Mouse (Mus musculus) kidney, adult 18-20 months (tissue): ENCODE data around the gene Celsr1.
"Not testable (repeated sequence)": the region's sequence is repeated elsewhere in the genome, so short reads cannot be mapped to it uniquely, and the experiment has no call there.

ENCODE experiments used
- DNase-seq: peaks from one replicate; pipeline ENCODE4 v3.0.0; 2021

The Celsr1 gene

GRCm38 (mm10) chr15:86064191-86064849, 30.7 kb upstream of the Celsr1 start:
- DNase-seq, result no peak

DNA sequence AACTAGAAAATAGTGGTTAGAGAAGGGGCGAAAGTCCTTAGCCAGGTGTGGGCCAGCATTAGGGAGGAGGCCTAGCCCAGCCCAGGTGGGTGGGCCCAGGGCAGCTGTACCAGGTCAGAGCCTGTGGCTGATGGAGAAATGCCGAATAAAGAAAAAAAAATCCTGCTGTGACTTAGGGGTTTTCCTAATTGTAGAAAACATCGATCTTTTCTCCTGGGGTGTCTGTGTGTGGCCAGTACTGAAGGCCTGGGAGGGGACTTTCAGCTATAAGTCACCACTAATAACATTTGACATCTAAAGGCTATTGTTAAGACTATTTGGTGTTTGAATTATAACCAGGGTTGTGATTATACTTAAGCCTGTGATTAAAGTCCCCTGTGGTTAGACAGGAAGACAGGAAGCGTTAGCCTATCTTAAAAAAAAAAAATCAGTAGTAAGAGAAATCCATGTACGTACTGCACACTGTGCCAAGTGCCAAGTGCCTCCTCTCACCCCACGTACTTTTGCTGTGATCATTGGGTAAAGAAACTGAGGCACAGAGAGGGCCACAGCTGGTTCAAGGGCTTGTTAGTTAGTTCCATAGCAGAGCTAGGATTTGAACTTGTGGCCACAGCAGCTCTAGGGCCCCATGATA, 28.4 kb upstream of the Celsr1 start:
- DNase-seq, result no peak

DNA sequence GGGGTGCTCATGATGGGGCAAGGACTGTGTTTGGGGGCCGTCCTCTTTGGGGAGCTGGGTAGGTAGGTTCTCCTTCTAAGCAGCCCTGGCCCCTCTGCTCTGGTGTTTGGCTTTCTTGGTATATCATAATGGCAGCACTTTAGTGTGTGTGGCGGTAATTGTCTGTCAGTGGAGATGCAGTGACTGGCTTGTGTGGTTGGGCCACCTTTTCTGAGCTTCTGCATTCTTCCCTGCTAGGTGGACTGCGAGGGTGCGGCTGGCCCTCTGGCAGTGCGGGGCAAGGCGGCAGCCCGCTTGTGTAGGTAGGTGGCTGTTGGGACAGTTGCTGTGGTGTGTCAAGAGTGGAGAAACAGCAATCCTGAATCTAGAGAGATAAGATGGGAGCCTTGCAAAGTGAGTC, 27.6 kb upstream of the Celsr1 start:
- DNase-seq, result no peak

DNA sequence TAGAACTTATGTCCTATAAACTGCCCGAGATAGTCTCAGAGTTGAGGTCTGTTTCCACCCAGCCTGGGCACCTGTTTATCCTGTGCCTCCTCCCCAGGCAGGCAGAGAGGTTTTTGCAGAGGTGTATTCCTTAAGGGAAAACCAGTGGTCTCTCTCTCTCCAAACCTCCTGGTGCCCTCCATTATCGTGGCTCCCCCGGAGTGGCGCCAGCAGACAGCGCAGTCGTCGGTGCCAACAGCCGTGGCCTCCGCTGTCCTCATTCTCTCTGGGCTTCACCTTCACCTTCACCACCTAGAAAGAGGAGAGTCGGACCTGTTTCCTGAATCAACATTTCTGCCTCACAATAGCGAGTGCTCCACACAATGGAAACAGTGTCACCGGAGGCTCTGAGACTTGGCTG, 27.0 kb upstream of the Celsr1 start:
- no peak for DNase-seq

DNA sequence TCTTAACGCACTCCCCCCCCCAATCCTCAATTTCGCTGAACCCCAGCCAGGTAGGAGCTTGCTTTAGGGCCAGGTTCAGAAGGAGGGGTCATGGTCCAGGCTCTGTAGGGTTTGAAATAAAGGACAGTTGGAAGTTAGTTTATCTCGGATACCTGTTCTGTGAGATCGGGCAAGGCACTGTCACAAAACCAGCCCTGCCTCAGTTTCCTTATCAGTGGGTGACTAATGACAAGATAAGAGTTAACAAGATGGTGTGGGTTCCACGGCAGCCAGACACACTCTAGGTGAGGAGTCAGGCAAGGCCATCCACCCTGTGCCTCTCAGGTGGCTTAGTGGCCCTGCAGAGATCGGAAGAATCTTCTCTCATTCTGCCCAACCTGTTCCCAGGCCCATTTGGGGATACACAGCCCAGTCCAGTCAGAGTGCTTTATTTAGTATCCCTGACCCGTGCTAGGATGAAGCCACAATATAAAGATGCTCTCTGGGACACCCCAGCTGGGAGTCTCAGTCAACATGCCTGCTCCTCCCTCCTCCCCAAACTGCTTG, 26.3 kb upstream of the Celsr1 start:
- no peak for DNase-seq

DNA sequence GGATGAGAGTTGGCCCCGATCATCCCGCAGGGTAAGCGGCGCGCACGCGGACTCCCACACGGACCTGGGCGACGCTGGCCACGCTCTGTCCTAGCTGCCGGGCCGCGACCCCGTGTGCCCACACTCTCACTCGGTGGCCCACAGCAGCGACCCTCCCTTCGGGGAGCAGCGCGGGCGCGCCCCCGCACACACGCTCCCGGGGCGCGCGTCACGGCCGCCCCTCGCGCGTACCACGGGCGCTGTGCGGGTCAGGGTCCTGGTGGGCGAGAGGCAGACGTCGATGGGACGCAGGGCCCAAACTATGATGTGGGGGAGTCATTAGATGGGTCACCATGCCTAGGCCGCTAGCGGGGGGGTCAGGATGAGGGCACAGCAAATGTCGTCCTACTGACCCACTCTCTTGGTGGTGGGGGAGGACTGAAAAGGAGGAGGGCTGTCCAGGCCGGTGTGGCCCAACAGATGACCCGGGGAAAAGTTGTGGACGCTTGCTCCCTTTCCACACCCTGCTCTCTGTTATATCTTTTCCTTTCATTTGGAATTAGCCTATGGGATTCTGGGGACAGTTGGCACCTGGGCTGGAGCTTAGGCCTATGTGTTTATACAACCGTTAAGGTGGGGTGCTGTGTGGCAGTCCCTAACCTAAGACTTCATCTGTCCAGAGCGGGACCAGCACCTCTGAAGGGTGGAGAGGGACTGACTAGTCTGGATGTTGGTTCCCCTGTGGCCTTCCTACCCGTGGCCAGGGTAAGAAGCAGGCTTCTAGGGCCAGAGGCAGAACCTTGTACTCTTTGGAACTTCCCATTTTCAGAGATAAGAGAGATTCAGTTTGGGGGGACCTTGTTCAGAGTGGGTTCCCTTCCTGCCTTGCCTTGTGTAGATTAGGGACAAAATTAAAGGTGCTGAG, 25.6 kb upstream of the Celsr1 start:
- DNase-seq, result no peak

GRCm38 (mm10) chr15:86058394-86058915, 24.9 kb upstream of the Celsr1 start:
- peak; percentile 89 for DNase-seq

DNA sequence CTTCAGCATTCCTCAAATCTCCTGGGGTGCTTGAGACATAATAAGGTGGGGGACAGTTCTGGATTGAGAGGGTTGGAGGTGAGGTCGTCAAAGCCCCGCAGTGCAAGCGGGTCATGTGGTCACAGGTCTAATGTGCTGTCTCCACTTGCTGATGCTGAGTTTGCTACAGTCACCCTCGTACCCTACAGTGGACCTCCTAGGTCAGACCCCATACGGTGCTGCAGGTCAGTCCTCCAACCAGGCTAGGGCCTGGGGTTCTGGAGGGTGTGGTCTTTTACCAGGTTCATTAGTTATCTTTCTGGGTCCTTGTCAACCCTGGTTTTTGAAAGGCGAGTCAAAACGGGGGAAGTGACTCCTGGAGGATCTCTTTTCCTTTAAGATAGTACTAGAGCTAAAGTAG, 24.3 kb upstream of the Celsr1 start:
- no peak for DNase-seq

DNA sequence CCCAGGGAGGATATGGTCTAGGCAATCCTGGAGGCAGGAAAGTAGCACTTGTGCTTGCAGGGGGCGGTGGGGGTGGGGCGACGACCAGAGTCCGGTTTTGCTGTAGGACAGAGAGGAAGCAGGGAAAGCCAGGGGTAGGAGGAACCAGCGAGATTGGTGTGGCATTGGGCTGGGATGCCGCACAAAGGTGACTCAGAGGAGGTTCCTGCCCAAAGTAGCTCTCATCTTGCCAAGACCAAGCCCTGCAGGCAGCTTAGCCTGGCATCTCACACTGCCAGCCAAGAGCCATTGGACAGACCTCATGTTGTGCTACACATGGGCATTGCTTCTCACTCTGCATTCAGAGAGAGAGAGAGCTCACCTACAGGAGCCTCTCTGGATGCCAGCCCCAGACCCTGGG, 23.8 kb upstream of the Celsr1 start, which contains the start of gene Gramd4:
Gene Gramd4 (plus strand): TSS at position 283 of the 400 bp plus-strand sequence.
- no peak for DNase-seq

DNA sequence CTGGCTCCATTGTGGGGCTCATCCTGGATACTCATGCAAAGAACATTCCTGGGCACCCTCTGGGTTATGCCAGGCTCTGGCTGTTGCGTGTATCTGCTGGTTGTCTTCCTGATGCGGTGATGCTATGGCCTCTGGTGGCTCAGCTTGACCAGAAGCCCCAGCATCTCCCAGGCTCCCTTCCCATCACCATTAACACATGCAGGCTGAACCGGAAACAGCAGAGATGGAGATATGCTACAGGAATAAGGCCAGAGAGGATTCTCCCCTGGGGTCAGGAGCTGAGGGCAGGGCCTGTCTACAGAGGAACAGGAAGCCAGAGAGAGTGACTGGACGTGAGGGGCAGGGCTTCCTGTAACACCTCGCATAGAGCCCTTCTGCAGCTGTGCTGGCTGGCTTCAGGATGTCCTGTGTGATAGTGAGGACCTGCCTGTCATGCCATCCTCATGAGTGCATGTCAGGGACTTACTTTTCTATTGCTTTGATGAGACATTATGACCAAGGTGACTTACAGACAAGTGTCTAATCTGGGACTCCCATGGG, 22.7 kb upstream of the Celsr1 start:
- DNase-seq, result no peak

GRCm38 (mm10) chr15:86054861-86055260, 21.3 kb upstream of the Celsr1 start:
- DNase-seq, result not testable (repeated sequence)

- peak; percentile 89 for DNase-seq
Measured at GRCm38 (mm10) chr15:86053890-86054536, 20.4 kb upstream of the Celsr1 start.

- peak; percentile 31 for DNase-seq
Measured at GRCm38 (mm10) chr15:86051878-86052478, 18.4 kb upstream of the Celsr1 start.

DNA sequence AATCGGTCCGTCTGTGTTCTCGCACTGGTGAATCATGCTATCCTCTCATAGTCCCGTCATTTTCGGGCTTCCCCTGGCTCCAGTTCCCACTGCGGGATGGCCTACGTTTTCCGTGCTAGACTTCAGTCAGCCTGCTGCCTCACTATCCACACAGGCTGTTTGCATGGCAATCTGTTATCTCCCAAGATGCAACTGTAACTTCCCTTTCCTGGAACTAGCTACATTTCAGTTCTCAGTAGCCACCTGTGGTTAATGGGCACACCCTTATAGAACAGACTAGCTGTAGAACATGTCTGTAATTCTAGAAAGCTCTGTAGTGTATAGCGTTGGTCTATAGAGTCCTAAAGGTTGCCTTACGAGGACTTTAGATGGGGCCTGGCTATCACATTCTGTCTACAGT, 17.6 kb upstream of the Celsr1 start:
- DNase-seq, result no peak

DNA sequence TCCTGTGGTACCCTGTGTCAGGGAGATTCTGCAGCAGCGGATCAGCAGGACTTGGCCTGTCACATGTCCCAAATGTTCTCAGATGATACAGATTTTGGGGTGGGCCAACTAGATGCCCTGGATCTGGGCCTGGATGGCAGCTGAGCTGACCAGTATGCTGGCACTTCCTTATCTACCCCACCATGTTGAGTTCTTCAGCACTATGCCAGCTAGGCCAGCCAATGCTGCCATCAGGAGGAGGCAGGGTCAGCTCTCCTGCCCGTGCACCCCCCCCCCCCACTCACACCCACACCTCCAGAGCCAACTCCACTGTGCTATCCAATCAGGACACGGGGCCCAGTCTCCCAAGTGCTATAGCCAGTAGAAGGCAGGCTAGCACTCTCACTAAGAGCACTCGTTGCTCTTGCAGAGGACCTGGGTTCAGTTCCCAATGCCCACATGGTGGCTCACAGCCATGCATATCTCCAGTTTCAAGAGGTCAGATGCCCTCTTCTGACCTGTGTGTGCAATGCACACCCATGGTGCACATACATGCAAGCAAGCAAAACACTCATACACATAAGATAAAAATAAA, 16.7 kb upstream of the Celsr1 start:
- DNase-seq, result no peak

GRCm38 (mm10) chr15:86049510-86049909, 15.9 kb upstream of the Celsr1 start:
- no peak for DNase-seq

- no peak for DNase-seq
Measured at GRCm38 (mm10) chr15:86042364-86042763, 8.8 kb upstream of the Celsr1 start.

- no peak for DNase-seq
Measured at GRCm38 (mm10) chr15:86041421-86041820, 7.8 kb upstream of the Celsr1 start.

- DNase-seq, result peak; percentile 68
Measured at GRCm38 (mm10) chr15:86038802-86039201, 5.2 kb upstream of the Celsr1 start.

GRCm38 (mm10) chr15:86035913-86036312, 2.3 kb upstream of the Celsr1 start:
- no peak for DNase-seq

DNA sequence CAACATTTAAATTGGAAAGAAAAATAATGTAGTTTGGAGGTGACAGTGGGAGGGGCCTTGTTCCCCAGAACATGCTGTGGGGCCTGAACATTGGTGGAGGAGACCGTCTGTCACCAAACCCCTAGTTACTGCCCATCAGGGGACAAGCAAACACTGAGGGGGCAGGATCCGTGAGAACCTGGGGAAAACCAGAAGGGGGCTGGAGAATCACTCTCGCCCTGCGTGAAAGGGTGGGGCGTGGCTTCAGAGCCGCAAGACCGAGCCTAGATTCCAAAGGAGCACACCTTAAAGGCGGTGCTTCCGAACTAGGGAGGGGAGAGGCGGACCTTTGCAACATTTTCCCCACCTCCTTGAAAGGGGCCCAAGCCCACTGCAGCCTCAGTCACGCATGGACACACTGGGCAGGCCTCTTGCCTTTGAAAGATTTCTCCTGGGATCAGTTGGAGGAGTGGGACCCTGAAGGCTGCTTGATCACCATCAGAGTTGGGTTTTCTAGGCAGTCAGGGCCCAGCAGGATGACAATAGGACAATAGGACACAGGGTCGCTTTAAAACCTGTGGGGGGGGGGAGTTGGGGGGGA, 1.3 kb upstream of the Celsr1 start:
- no peak for DNase-seq
